Mouse (Mus musculus) heart, embryonic 10.5 days (tissue): Measurements from ENCODE around the gene Gm21586. TPM values are rescaled to one million over a fixed set of nuclear protein-coding genes. Genes with fewer than 3 reads are reported as not detected.
"Not testable (repeated sequence)": the region's sequence is repeated elsewhere in the genome, so short reads cannot be mapped to it uniquely, and the experiment has no call there.

ENCODE experiments used
- DNase-seq: peaks from one replicate; pipeline ENCODE4 v3.0.0-alpha.2; 2017; ENCODE audit warnings: low spot score
- H3K27ac ChIP-seq: fragments of 300-500 bp; sonication (generic); 2 replicates; pipeline ENCODE4 v1.5.1; 2016; ENCODE audit warnings: mild to moderate bottlenecking
- H3K27me3 ChIP-seq: fragments of 300-500 bp; sonication (generic); 2 replicates; pipeline ENCODE4 v1.6.1; 2016; ENCODE audit warnings: mild to moderate bottlenecking; ENCODE audit not compliant: poor library complexity, insufficient read depth, severe bottlenecking
- H3K36me3 ChIP-seq: fragments of 300-500 bp; sonication (generic); 2 replicates; pipeline ENCODE4 v1.6.1; 2016; ENCODE audit warnings: mild to moderate bottlenecking, moderate library complexity
- H3K4me1 ChIP-seq: fragments of 300-500 bp; sonication (generic); 2 replicates; pipeline ENCODE4 v1.6.1; 2016; ENCODE audit warnings: mild to moderate bottlenecking
- H3K4me3 ChIP-seq: fragments of 300-500 bp; sonication (generic); 2 replicates; pipeline ENCODE4 v1.5.1; 2016; ENCODE audit warnings: mild to moderate bottlenecking, moderate library complexity
- H3K9me3 ChIP-seq: fragments of 300-500 bp; sonication (generic); 2 replicates; pipeline ENCODE4 v1.6.1; 2016; ENCODE audit warnings: mild to moderate bottlenecking, moderate library complexity
- WGBS: fragments of 180-500 bp; shearing (Covaris S2); methylation state at CpG from one replicate; pipeline ENCODE4 v1.1.7; 2016; 5-methylcytosine and 5-hydroxymethylcytosine counted together
- polyA plus RNA-seq: library from polyadenylated mRNA; unstranded; fragments of >200 nt; fragmentation: Nextera tagmentation; extraction: Ambion mirVana; gene quantifications from 2 replicates; pipeline ENCODE4 v1.2.1, GENCODE M21; 2016

Gene Gm21586
- not detected in 2 replicates for polyA plus RNA-seq

DNA sequence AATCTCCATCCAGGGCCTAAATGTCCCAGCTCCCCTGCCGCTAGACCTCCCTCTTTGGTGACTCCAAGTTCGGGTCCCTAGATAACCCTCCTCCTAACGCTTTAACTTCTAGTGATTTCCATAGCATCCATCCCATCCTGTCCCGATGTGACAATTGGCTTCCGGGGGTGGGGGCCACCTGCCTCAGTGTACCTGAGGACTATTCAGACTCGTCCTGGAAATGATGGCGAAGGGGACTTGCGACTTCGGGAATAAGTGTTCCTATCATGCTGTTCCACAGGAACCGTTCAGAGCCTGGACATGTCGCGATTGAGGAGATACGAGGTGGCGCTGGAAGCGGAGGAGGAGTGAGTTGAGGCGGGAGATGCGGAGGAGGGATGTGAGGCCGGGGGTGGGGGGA lies at the start of gene Gm21586:
Gene Gm21586 (plus strand): TSS at position 301 of the 400 bp plus-strand sequence.
- WGBS: no CpG with 5 or more reads among the region's 18 CpGs
- H3K27me3 ChIP-seq, DNase-seq, H3K4me1 ChIP-seq, H3K9me3 ChIP-seq, H3K27ac ChIP-seq, H3K36me3 ChIP-seq, H3K4me3 ChIP-seq: not testable (repeated sequence)

DNA sequence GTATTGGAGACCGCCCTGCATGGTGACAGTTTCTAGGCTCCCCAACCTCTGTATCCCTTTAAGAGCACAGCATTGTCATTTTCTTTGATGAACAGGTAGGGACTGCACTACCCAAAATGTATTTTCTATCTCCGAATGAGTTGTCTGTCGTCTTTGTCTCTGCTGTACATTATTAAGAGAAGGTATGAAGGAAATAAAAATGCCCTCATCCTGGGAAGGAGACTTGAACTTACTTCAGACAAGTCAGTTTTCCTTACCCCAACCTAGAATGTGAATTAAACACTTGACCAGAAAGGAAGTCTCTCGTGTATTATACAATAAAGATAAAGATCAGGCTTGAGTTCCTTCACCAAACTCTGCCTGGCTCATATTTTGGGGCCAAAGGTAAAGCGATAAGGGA lies 27.3 kb downstream of the Gm21586 start, which contains the start of gene Gm2163:
Gene Gm2163 (plus strand): TSS at position 301 of the 400 bp plus-strand sequence.
- H3K36me3 ChIP-seq, H3K27me3 ChIP-seq, H3K9me3 ChIP-seq, DNase-seq, H3K4me1 ChIP-seq, H3K27ac ChIP-seq, H3K4me3 ChIP-seq: not testable (repeated sequence)
- no CpG with 5 or more reads among the region's 5 CpGs for WGBS

Other genes starting within 250 kb of the Gm21586 start
- gene Gm10600, start 198.7 kb upstream of the Gm21586 start, polyA plus RNA-seq: not detected in 2 replicates
- not detected in 2 replicates for gene Ccl21b, start 183.6 kb upstream of the Gm21586 start, polyA plus RNA-seq
- gene Gm21953, start 145.1 kb upstream of the Gm21586 start, polyA plus RNA-seq: not detected in 2 replicates
- gene Fam205a3, start 121.0 kb upstream of the Gm21586 start, polyA plus RNA-seq: not detected in 2 replicates
- gene Gm2163, start 27.4 kb downstream of the Gm21586 start, polyA plus RNA-seq: not detected in 2 replicates
- not detected in 2 replicates for gene Fam205a2, start 88.8 kb downstream of the Gm21586 start, polyA plus RNA-seq
- not detected in 2 replicates for gene Gm10591, start 172.8 kb downstream of the Gm21586 start, polyA plus RNA-seq
- gene Gm2564, start 190.3 kb downstream of the Gm21586 start, polyA plus RNA-seq: not detected in 2 replicates
- not detected in 2 replicates for gene Ccl27b, start 215.9 kb downstream of the Gm21586 start, polyA plus RNA-seq
- gene Il11ra2, start 222.5 kb downstream of the Gm21586 start, polyA plus RNA-seq: not detected in 2 replicates